Mouse (Mus musculus) hindbrain, postnatal 0 days (tissue): ENCODE data around the gene Nhsl2. TPM values are rescaled to one million over a fixed set of nuclear protein-coding genes. Genes with fewer than 3 reads are reported as not detected.

Source experiments
- ATAC-seq: fragments of 200-750 bp; cut with Nextera tagmentation; 2 replicates; pipeline ENCODE4 v1.8.0; 2017; ENCODE audit warnings: mild to moderate bottlenecking, moderate TSS enrichment, moderate library complexity
- DNase-seq: peaks from one replicate; pipeline ENCODE4 v3.0.0-alpha.2; 2015; ENCODE audit warnings: low spot score
- H3K27ac ChIP-seq: fragments of 300-500 bp; sonication (generic); 2 replicates; pipeline ENCODE4 v1.5.1; 2014; ENCODE audit warnings: mild to moderate bottlenecking
- H3K27me3 ChIP-seq: fragments of 300-500 bp; sonication (generic); 2 replicates; pipeline ENCODE4 v1.6.1; 2014; ENCODE audit warnings: low read length, mixed read lengths; ENCODE audit not compliant: insufficient read depth
- H3K36me3 ChIP-seq: fragments of 300-500 bp; sonication (generic); 2 replicates; pipeline ENCODE4 v1.6.1; 2014; ENCODE audit warnings: low read length, mixed read lengths; ENCODE audit not compliant: insufficient read depth
- H3K4me1 ChIP-seq: fragments of 300-500 bp; sonication (generic); 2 replicates; pipeline ENCODE4 v1.6.1; 2014; ENCODE audit warnings: antibody characterized with exemption, low read length, mixed read lengths; ENCODE audit not compliant: insufficient read depth
- H3K4me2 ChIP-seq: fragments of 300-500 bp; sonication (generic); 2 replicates; pipeline ENCODE4 v1.6.1; 2014; ENCODE audit warnings: low read depth, mild to moderate bottlenecking, low read length, moderate library complexity, mixed read lengths
- H3K4me3 ChIP-seq: fragments of 300-500 bp; sonication (generic); 2 replicates; pipeline ENCODE4 v1.5.1; 2014; ENCODE audit warnings: low read length
- H3K9ac ChIP-seq: fragments of 300-500 bp; sonication (generic); replicated peaks from 2 replicates; pipeline ENCODE4 v1.6.1; 2014; ENCODE audit warnings: mild to moderate bottlenecking, low read length, moderate library complexity, mixed read lengths
- H3K9me3 ChIP-seq: fragments of 300-500 bp; sonication (generic); 2 replicates; pipeline ENCODE4 v1.6.1; 2016; ENCODE audit warnings: low read length, mixed read lengths
- CTCF ChIP-seq: IDR thresholded peaks from 2 replicates; pipeline ENCODE4 v1.5.1; 2016; ENCODE audit warnings: antibody characterized with exemption, control low read depth, low read depth
- WGBS: fragments of 180-500 bp; shearing (Covaris S2); extraction: QIAGEN DNeasy Blood & Tissue Kit; methylation state at CpG from one replicate; pipeline ENCODE4 v1.1.7; 2014; 5-methylcytosine and 5-hydroxymethylcytosine counted together
- polyA plus RNA-seq: library from polyadenylated mRNA; unstranded; fragments of >200 nt; fragmentation: Nextera tagmentation; extraction: Ambion mirVana; gene quantifications from 2 replicates; pipeline ENCODE4 v1.2.1, GENCODE M21; 2015
- total RNA-seq: library from RNA; depleted of rRNA; stranded (reverse); fragments of >200 nt; gene quantifications from 2 replicates; pipeline ENCODE4 v1.2.3, GENCODE M21; 2014

Nhsl2 gene
- total and polyA plus RNA-seq, 2 experiments from 2014 or later = 5.8 to 32.5 TPM

- Histone ChIP-seq H3K4me2 (0 out of 2 replicates have a peak overlapping the region, but pooled peaks have one; percentile 62), H3K27me3 (peaks cover 5% of the 10 kb centered on the region; the same call in 1 of the 2 replicates), H3K27ac (no peak overlapping the region), H3K9me3 (no peaks in the 10 kb centered on the region), H3K4me1 (no peaks in the 10 kb centered on the region), H3K36me3 (no peaks in the 10 kb centered on the region), H3K9ac (no peak overlapping the region), H3K4me3 (no peak overlapping the region)
- no peak for DNase-seq
- ATAC-seq = no peak
- WGBS = 56% methylated on average over 7 of the region's 7 CpGs
- no peak for TF ChIP-seq CTCF
These were observed 2.6 kb downstream of the Nhsl2 start for GRCm38 (mm10) chrX:101851566-101852354.

DNA sequence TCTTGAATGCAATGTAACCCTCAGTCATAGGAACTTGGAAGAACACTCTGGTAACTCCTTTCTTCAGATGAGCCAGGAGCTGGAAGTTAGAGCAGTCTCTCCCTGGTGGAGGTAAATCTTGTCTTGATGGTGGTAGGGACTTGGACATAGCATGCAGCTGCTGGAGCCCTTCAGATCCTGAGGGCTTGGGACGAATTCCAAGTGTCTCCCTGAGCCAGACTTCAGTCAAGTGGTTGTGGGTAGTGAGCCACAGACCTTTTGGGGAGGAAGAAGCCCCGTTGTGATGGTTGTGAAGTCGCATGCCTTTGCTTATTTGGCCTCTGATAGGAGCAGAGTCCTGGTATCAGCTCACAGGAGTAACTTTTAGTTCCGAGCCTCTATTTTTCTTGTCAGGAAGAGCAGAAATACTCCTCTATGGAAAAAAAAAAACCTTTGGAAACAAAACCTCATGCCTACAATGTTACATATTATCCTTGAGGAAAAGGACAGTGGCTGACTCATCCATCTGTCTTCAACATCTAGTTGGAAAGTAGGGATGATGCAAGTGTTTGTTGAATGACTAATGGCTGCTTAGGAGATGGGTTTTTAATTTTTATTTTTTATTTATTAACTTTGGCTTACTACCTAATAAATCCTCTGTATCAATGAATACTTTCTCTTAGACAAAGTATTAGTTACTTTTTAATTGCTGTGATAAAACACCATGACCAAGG, 14.6 kb downstream of the Nhsl2 start:
- ATAC-seq (no peak), DNase-seq (no peak)
- Histone ChIP-seq H3K9ac (no peak overlapping the region), H3K4me2 (no peak overlapping the region), H3K4me1 (no peaks in the 10 kb centered on the region), H3K27me3 (no peaks in the 10 kb centered on the region), H3K36me3 (no peaks in the 10 kb centered on the region), H3K9me3 (no peaks in the 10 kb centered on the region), H3K27ac (no peak overlapping the region), H3K4me3 (no peak overlapping the region)
- no peak for TF ChIP-seq CTCF
- 63% methylated on average over 4 of the region's 4 CpGs for WGBS

- Histone ChIP-seq H3K4me3 (no peak overlapping the region), H3K9me3 (no peaks in the 10 kb centered on the region), H3K4me1 (no peaks in the 10 kb centered on the region), H3K4me2 (no peak overlapping the region), H3K27ac (no peak overlapping the region), H3K9ac (no peak overlapping the region), H3K36me3 (no peaks in the 10 kb centered on the region), H3K27me3 (no peaks in the 10 kb centered on the region)
- TF ChIP-seq CTCF = no peak
- WGBS = 62% methylated on average over 5 of the region's 5 CpGs
- no peak for DNase-seq
- ATAC-seq = no peak
These were observed 15.6 kb downstream of the Nhsl2 start for GRCm38 (mm10) chrX:101864788-101865187.

DNA sequence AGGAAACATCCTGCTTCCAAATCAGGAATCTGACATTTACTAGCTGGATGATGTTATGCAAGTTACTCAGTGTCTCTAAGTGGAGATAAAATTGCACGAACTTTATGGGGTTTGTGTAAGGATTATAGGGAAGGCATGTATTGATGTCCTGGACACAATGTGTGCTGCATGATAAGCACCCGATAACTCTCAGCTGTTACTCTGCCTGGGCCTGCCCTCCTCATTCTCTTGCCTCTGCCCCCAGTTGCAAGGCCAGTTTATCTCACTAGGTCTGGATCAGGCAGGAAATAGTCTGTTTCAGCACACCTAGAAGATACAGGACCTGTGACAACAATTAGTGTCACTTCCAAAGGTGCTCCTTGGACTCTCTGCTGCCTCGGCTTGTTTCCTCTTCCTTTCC, 25.0 kb downstream of the Nhsl2 start:
- Histone ChIP-seq H3K9ac (no peak overlapping the region), H3K4me3 (no peak overlapping the region), H3K4me2 (no peak overlapping the region), H3K27ac (no peak overlapping the region), H3K27me3 (no peaks in the 10 kb centered on the region), H3K9me3 (no peaks in the 10 kb centered on the region), H3K4me1 (no peaks in the 10 kb centered on the region), H3K36me3 (no peaks in the 10 kb centered on the region)
- TF ChIP-seq CTCF = no peak
- DNase-seq (no peak), ATAC-seq (no peak)
- 81% methylated on average over 3 of the region's 3 CpGs for WGBS

- H3K27me3 ChIP-seq = no peaks in the 10 kb centered on the region
These were observed 25.7 kb downstream of the Nhsl2 start for GRCm38 (mm10) chrX:101874901-101875300.

DNA sequence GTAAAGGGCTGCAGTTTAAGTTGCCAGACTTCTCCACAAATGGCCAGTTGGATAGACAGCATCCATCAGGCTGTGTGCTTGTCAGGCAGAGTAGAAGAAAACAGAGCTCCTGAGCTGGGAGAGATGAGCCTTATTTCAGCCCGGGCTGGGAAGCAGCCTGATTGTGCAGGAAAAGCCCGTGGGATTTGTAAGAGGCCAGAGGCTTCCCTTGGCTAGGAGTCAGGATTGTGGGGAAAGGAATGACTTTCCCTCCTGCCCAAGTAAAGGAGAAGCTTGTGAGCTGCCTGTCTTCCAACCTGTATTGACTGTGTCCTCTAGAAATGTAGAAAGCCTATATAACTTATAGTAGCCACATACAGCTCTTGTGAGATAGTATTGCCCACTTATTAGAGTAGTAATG, 27.0 kb downstream of the Nhsl2 start:
- no peak for TF ChIP-seq CTCF
- H3K27me3 ChIP-seq = no peaks in the 10 kb centered on the region
- WGBS = 54% methylated on average over 2 of the region's 2 CpGs
- H3K9me3 ChIP-seq = no peaks in the 10 kb centered on the region
- H3K4me2 ChIP-seq = no peak overlapping the region
- H3K4me3 ChIP-seq = no peak overlapping the region
- no peaks in the 10 kb centered on the region for H3K36me3 ChIP-seq
- no peak overlapping the region for H3K27ac ChIP-seq
- DNase-seq (peak; percentile 2), ATAC-seq (no peak)
- no peaks in the 10 kb centered on the region for H3K4me1 ChIP-seq
- H3K9ac ChIP-seq = no peak overlapping the region

More at GRCm38 (mm10) chrX:101874901-101875300, 25.7 kb downstream of the Nhsl2 start:
- no peak for DNase-seq
- Histone ChIP-seq H3K9ac (no peak overlapping the region), H3K4me3 (no peak overlapping the region), H3K36me3 (no peaks in the 10 kb centered on the region), H3K27ac (no peak overlapping the region), H3K4me1 (no peaks in the 10 kb centered on the region), H3K9me3 (no peaks in the 10 kb centered on the region), H3K4me2 (no peak overlapping the region)
- no peak for ATAC-seq
- 65% methylated on average over 2 of the region's 2 CpGs for WGBS
- TF ChIP-seq CTCF = no peak

DNA sequence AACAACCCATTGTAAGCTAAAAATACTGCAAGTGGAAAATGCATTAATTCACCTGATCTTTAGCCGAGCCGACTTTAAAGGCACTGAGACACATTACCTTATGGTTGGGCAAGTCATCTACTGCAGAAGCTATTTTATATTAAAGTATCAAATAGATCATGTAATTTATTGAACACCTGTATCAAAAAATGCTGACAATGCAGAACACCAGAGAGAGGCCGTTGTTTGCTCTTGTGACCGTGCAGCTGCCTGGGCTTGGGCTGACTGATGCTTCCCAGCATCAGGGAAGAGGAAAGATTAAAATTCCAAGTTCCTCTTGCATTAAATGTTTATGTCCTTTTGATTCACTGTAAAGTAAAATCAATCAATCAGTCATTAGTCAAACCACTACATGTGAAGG, 28.7 kb downstream of the Nhsl2 start:
- TF ChIP-seq CTCF = no peak
- H3K4me1 ChIP-seq = no peaks in the 10 kb centered on the region
- no peak for ATAC-seq
- 84% methylated on average over 4 of the region's 4 CpGs for WGBS
- no peak overlapping the region for H3K27ac ChIP-seq
- no peaks in the 10 kb centered on the region for H3K9me3 ChIP-seq
- H3K9ac ChIP-seq = no peak overlapping the region
- H3K27me3 ChIP-seq = no peaks in the 10 kb centered on the region
- H3K4me3 ChIP-seq = no peak overlapping the region
- no peak overlapping the region for H3K4me2 ChIP-seq
- no peaks in the 10 kb centered on the region for H3K36me3 ChIP-seq
- DNase-seq = no peak
